8 mouse cellular contexts compared by ENCODE assay signal in the genomic region with DNA sequence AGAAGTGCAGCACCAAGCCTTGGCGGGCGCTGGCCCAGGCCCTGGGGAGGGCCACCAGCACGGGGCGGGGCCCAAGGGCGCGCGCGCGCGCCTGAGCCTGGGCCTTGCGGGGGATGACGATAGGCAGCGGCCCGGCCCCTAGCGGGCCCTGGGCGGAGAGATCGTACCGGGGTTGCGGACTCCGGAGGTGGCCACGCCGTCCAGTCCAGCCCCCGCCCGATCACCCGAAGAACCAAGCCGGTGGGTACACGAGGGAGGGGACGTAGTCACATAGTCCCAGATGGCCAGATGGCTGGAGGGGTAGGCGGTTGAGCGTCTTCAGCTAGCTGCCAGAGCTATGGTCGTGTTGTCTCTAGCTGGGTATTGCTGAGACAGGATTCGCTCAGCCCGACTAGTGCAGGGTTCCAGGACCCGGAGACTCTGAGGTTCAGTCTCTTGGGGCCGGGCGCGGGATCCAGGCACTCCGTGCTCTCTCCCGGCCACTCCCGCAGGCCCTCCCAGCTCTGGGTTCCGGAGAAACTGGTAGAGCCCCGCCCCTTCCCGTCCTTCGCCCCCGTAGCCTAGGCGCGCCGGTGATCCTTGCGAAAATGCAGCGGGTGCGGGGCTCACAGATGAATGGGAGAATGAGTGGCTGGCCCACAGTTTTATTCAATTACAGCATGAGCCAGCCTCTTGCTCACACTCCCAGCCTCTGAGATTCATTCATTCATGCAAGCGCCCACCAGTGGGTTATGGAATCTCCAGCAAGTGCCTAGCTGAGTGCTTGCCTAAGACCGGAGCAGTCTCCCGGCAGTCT. TPM values are rescaled to one million over a fixed set of nuclear protein-coding genes. Genes with fewer than 3 reads are reported as not detected.
A peak's percentile ranks its signal among the peaks of the same experiment; 100 is the strongest.
DNase-seq lines count a peak whose midpoint lies in the region; ATAC-seq and TF ChIP-seq lines count a peak whose summit lies in the region.

No protein-coding gene starts in this region.

- H3K4me3 ChIP-seq in E14TG2a.4 (replicated peaks; ENCODE audit: low read length), result peak overlapping the region; percentile 88
- peak overlapping the region; percentile 67 for H3K4me3 ChIP-seq in forebrain, embryonic 11.5 days (ENCODE audit: low read depth, low read length)
- peak overlapping the region; percentile 77 for H3K4me3 ChIP-seq in heart, postnatal 0 days (ENCODE audit: low read depth, low read length)
- H3K4me3 ChIP-seq in liver, postnatal 0 days (ENCODE audit: low read depth, low read length), result peak overlapping the region; percentile 72
- peak overlapping the region; percentile 60 for H3K4me3 ChIP-seq in neural tube, embryonic 15.5 days (replicated peaks)

- peak overlapping the region; percentile 75 for H3K9ac ChIP-seq in forebrain, embryonic 11.5 days (ENCODE audit: low read length)
- H3K9ac ChIP-seq in heart, postnatal 0 days (replicated peaks; ENCODE audit: low read depth, low read length), result peak overlapping the region; percentile 83
- H3K9ac ChIP-seq in liver, postnatal 0 days (replicated peaks), result peak overlapping the region; percentile 90
- peak overlapping the region; percentile 74 for H3K9ac ChIP-seq in neural tube, embryonic 15.5 days (replicated peaks)

- peak overlapping the region; percentile 96 for H3K4me2 ChIP-seq in forebrain, embryonic 11.5 days (ENCODE audit: low read depth, low read length, severe bottlenecking)
- peak overlapping the region; percentile 81 for H3K4me2 ChIP-seq in heart, postnatal 0 days (ENCODE audit: low read depth, low read length)
- peak overlapping the region; percentile 99 for H3K4me2 ChIP-seq in liver, postnatal 0 days (ENCODE audit: low read depth, low read length)
- peak overlapping the region; percentile 94 for H3K4me2 ChIP-seq in neural tube, embryonic 15.5 days

- peak; percentile 63 for ATAC-seq in forebrain, embryonic 11.5 days (replicated peaks; ENCODE audit: low FRiP score)
- peak; percentile 39 for ATAC-seq in heart, postnatal 0 days (ENCODE audit: insufficient read depth, low read depth)
- ATAC-seq in liver, postnatal 0 days, result peak; percentile 76
- peak; percentile 56 for ATAC-seq in neural tube, embryonic 15.5 days (ENCODE audit: low FRiP score)

- H3K27ac ChIP-seq in forebrain, embryonic 11.5 days (ENCODE audit: low read depth, low read length), result peak overlapping the region; percentile 18; the same call in 1 of the 2 replicates
- H3K27ac ChIP-seq in heart, postnatal 0 days (ENCODE audit: low read depth), result peak overlapping the region; percentile 95
- H3K27ac ChIP-seq in liver, postnatal 0 days (ENCODE audit: low read depth), result peak overlapping the region; percentile 96
- H3K27ac ChIP-seq in neural tube, embryonic 15.5 days (replicated peaks), result peak overlapping the region; percentile 77

- under 1% methylated on average over 54 of the region's 54 CpGs for whole genome bisulfite sequencing in forebrain, embryonic 11.5 days
- WGBS in heart, postnatal 0 days, result 0% methylated on average over 54 of the region's 54 CpGs
- WGBS in liver, postnatal 0 days (ENCODE audit: insufficient replicate concordance), result under 1% methylated on average over 54 of the region's 54 CpGs
- 1% methylated on average over 50 of the region's 54 CpGs for WGBS in neural tube, embryonic 15.5 days

- 0 out of 2 replicates have a peak, but pooled peaks cover 4% of the 10 kb centered on the region for H3K27me3 ChIP-seq in E14TG2a.4 (ENCODE audit: insufficient read depth, low read length)
- peaks cover 19% of the 10 kb centered on the region for H3K27me3 ChIP-seq in forebrain, embryonic 11.5 days (ENCODE audit: control insufficient read depth, insufficient read depth, low read length)
- no peaks in the 10 kb centered on the region for H3K27me3 ChIP-seq in heart, postnatal 0 days (ENCODE audit: control insufficient read depth, insufficient read depth, low read length)
- no peaks in the 10 kb centered on the region for H3K27me3 ChIP-seq in liver, postnatal 0 days (ENCODE audit: insufficient read depth, low read length)
- H3K27me3 ChIP-seq in neural tube, embryonic 15.5 days (replicated peaks), result peaks cover 34% of the 10 kb centered on the region

- DNase-seq in c-Kit-positive CD71-positive TER-119-negative erythroid progenitor cells, embryonic 14.5 days (ENCODE audit: low read depth), result peak; percentile 65
- peak; percentile 83 for DNase-seq in forebrain, embryonic 11.5 days (ENCODE audit: low spot score)
- DNase-seq in heart, postnatal 0 days (ENCODE audit: low spot score), result peak; percentile 79
- DNase-seq in kidney, postnatal 36 days, result peak; percentile 89 to 92
- DNase-seq in liver, postnatal 0 days, result peak; percentile 89
- DNase-seq in testis, postnatal 14 days (ENCODE audit: low spot score), result peak; percentile 76

- TF ChIP-seq EP300 in heart, postnatal 0 days (IDR thresholded peaks at IDR 0.05; ENCODE audit: low read depth), result no peak
- no peak for TF ChIP-seq EP300 in liver, postnatal 0 days (IDR thresholded peaks at IDR 0.05; ENCODE audit: low read depth)

- H3K36me3 ChIP-seq in E14TG2a.4 (ENCODE audit: insufficient read depth, low read length), result peaks cover 20% of the 10 kb centered on the region
- H3K36me3 ChIP-seq in forebrain, embryonic 11.5 days (ENCODE audit: control insufficient read depth, insufficient read depth, low read length), result no peaks in the 10 kb centered on the region
- no peaks in the 10 kb centered on the region for H3K36me3 ChIP-seq in heart, postnatal 0 days (replicated peaks; ENCODE audit: control insufficient read depth, insufficient read depth, low read length)
- H3K36me3 ChIP-seq in liver, postnatal 0 days (replicated peaks; ENCODE audit: insufficient read depth, low read length), result peaks cover 7% of the 10 kb centered on the region; the same call in 1 of the 2 replicates
- no peaks in the 10 kb centered on the region for H3K36me3 ChIP-seq in neural tube, embryonic 15.5 days

- no peak for TF ChIP-seq CTCF in E14TG2a.4 (conservative IDR thresholded peaks at IDR 0.05; ENCODE audit: low read length)
- TF ChIP-seq CTCF in heart, postnatal 0 days (IDR thresholded peaks at IDR 0.05; ENCODE audit: low read depth), result no peak
- peak; percentile 31; the same call in 1 of the 2 replicates for TF ChIP-seq CTCF in liver, postnatal 0 days (IDR thresholded peaks at IDR 0.05; ENCODE audit: low read depth)

- H3K4me1 ChIP-seq in E14TG2a.4 (replicated peaks; ENCODE audit: low read depth, low read length), result peaks cover 75% of the 10 kb centered on the region
- H3K4me1 ChIP-seq in forebrain, embryonic 11.5 days (replicated peaks; ENCODE audit: control insufficient read depth, insufficient read depth, low read length), result peaks cover 23% of the 10 kb centered on the region
- H3K4me1 ChIP-seq in heart, postnatal 0 days (ENCODE audit: control insufficient read depth, insufficient read depth), result peaks cover 47% of the 10 kb centered on the region
- peaks cover 60% of the 10 kb centered on the region for H3K4me1 ChIP-seq in liver, postnatal 0 days (ENCODE audit: insufficient read depth)
- peaks cover 63% of the 10 kb centered on the region for H3K4me1 ChIP-seq in neural tube, embryonic 15.5 days

- H3K9me3 ChIP-seq in E14TG2a.4 (ENCODE audit: low read length), result no peaks in the 10 kb centered on the region
- H3K9me3 ChIP-seq in forebrain, embryonic 11.5 days (ENCODE audit: control insufficient read depth, low read length), result no peaks in the 10 kb centered on the region
- no peaks in the 10 kb centered on the region for H3K9me3 ChIP-seq in heart, postnatal 0 days (replicated peaks; ENCODE audit: control insufficient read depth, low read length)
- H3K9me3 ChIP-seq in liver, postnatal 0 days (ENCODE audit: low read length), result no peaks in the 10 kb centered on the region
- no peaks in the 10 kb centered on the region for H3K9me3 ChIP-seq in neural tube, embryonic 15.5 days (replicated peaks)

RNA-seq across cellular contexts. Expression of a gene that starts 1.3 kb away (rescaled TPM):
- polyA plus RNA-seq in forebrain, embryonic 11.5 days (2014; fragmentation: Nextera tagmentation; extraction: Ambion mirVana), result 13.8 and 15.1 TPM in 2 replicates
- total RNA-seq in heart, postnatal 0 days (2014; rRNA removed; ENCODE audit: low replicate concordance), result 127 and 143 TPM in 2 replicates
- polyA plus RNA-seq in heart, postnatal 0 days (2015; fragmentation: Nextera tagmentation; extraction: Ambion mirVana), result 40.4 and 45.2 TPM in 2 replicates
- polyA plus RNA-seq in liver, postnatal 0 days (2015; fragmentation: Nextera tagmentation; extraction: Ambion mirVana), result 19.4 and 22.4 TPM in 2 replicates
- 12.4 and 22.0 TPM in 2 replicates for polyA plus RNA-seq in neural tube, embryonic 15.5 days (2015; fragmentation: Nextera tagmentation; extraction: Ambion mirVana)

RNA-seq across cellular contexts. Expression of a gene that starts 20.8 kb away (rescaled TPM):
- 20.8 and 24.6 TPM in 2 replicates for polyA plus RNA-seq in forebrain, embryonic 11.5 days (2014; fragmentation: Nextera tagmentation; extraction: Ambion mirVana)
- 55.9 and 64.6 TPM in 2 replicates for total RNA-seq in heart, postnatal 0 days (2014; rRNA removed; ENCODE audit: low replicate concordance)
- polyA plus RNA-seq in heart, postnatal 0 days (2015; fragmentation: Nextera tagmentation; extraction: Ambion mirVana), result 28.7 and 29.2 TPM in 2 replicates
- polyA plus RNA-seq in liver, postnatal 0 days (2015; fragmentation: Nextera tagmentation; extraction: Ambion mirVana), result 16.7 TPM in 2 replicates
- 39.0 and 39.7 TPM in 2 replicates for polyA plus RNA-seq in neural tube, embryonic 15.5 days (2015; fragmentation: Nextera tagmentation; extraction: Ambion mirVana)

RNA-seq across cellular contexts. Expression of a gene that starts 27.4 kb away (rescaled TPM):
- polyA plus RNA-seq in forebrain, embryonic 11.5 days (2014; fragmentation: Nextera tagmentation; extraction: Ambion mirVana), result 140 and 143 TPM in 2 replicates
- 57.0 and 74.0 TPM in 2 replicates for total RNA-seq in heart, postnatal 0 days (2014; rRNA removed; ENCODE audit: low replicate concordance)
- polyA plus RNA-seq in heart, postnatal 0 days (2015; fragmentation: Nextera tagmentation; extraction: Ambion mirVana), result 70.8 and 88.4 TPM in 2 replicates
- 35.0 and 36.0 TPM in 2 replicates for polyA plus RNA-seq in liver, postnatal 0 days (2015; fragmentation: Nextera tagmentation; extraction: Ambion mirVana)
- 102 and 107 TPM in 2 replicates for polyA plus RNA-seq in neural tube, embryonic 15.5 days (2015; fragmentation: Nextera tagmentation; extraction: Ambion mirVana)

Comparison
In these comparisons a context has a peak if more than half of its experiments do, and no peak if none do; other contexts are left out.
1. Peak in every context shown above with its lines: DNase-seq, ATAC-seq, H3K4me3 ChIP-seq and H3K27ac ChIP-seq.
2. H3K27ac ChIP-seq: peak in every context shown above with its lines; median percentile 96 in liver, postnatal 0 days; 95 in heart, postnatal 0 days; 77 in neural tube, embryonic 15.5 days; 18 in forebrain, embryonic 11.5 days.